Mouse (Mus musculus) stomach, embryonic 14.5 days (tissue): ENCODE data around the gene Sh3bp5. TPM values are rescaled to one million over a fixed set of nuclear protein-coding genes. Genes with fewer than 3 reads are reported as not detected.
"Not testable (repeated sequence)": the region's sequence is repeated elsewhere in the genome, so short reads cannot be mapped to it uniquely, and the experiment has no call there.

ENCODE experiments used
- ATAC-seq: fragments of 200-750 bp; cut with Nextera tagmentation; 2 replicates; pipeline ENCODE4 v1.8.0; 2017; ENCODE audit warnings: low read depth, moderate TSS enrichment; ENCODE audit not compliant: insufficient number of reproducible peaks, insufficient read depth, low FRiP score
- H3K27ac ChIP-seq: fragments of 300-500 bp; sonication (generic); 2 replicates; pipeline ENCODE4 v1.5.1; 2014; ENCODE audit warnings: mild to moderate bottlenecking, low read length, moderate library complexity, mixed read lengths
- H3K27me3 ChIP-seq: fragments of 300-500 bp; sonication (generic); 2 replicates; pipeline ENCODE4 v1.6.1; 2014; ENCODE audit warnings: low read length, control low read depth, mixed read lengths; ENCODE audit not compliant: control insufficient read depth, insufficient read depth
- H3K36me3 ChIP-seq: fragments of 300-500 bp; sonication (generic); 2 replicates; pipeline ENCODE4 v1.6.1; 2014; ENCODE audit warnings: mild to moderate bottlenecking, control low read depth, low read length, moderate library complexity, mixed read lengths; ENCODE audit not compliant: control insufficient read depth, insufficient read depth
- H3K4me1 ChIP-seq: fragments of 300-500 bp; sonication (generic); 2 replicates; pipeline ENCODE4 v1.6.1; 2014; ENCODE audit warnings: low read length, control low read depth, mixed read lengths; ENCODE audit not compliant: control insufficient read depth, insufficient read depth
- H3K4me2 ChIP-seq: fragments of 300-500 bp; sonication (generic); replicated peaks from 2 replicates; pipeline ENCODE4 v1.6.1; 2014; ENCODE audit warnings: low read depth, low read length, control low read depth
- H3K4me3 ChIP-seq: fragments of 300-500 bp; sonication (generic); 2 replicates; pipeline ENCODE4 v1.5.1; 2014; ENCODE audit warnings: low read depth, low read length, control low read depth
- H3K9ac ChIP-seq: fragments of 300-500 bp; sonication (generic); replicated peaks from 2 replicates; pipeline ENCODE4 v1.6.1; 2014; ENCODE audit warnings: low read depth, mild to moderate bottlenecking, control low read depth, low read length, moderate library complexity, mixed read lengths
- H3K9me3 ChIP-seq: fragments of 300-500 bp; sonication (generic); 2 replicates; pipeline ENCODE4 v1.6.1; 2016; ENCODE audit warnings: low read depth, low read length, control low read depth; ENCODE audit not compliant: control insufficient read depth
- WGBS: fragments of 180-500 bp; shearing (Covaris S2); extraction: QIAGEN DNeasy Blood & Tissue Kit; methylation state at CpG from one replicate; pipeline ENCODE4 v1.1.7; 2014; 5-methylcytosine and 5-hydroxymethylcytosine counted together
- polyA plus RNA-seq: library from polyadenylated mRNA; unstranded; fragments of >200 nt; fragmentation: Nextera tagmentation; extraction: Ambion mirVana; gene quantifications from 2 replicates; pipeline ENCODE4 v1.2.1, GENCODE M21; 2014

Sh3bp5 gene
- 8.9 and 10.7 TPM in 2 replicates for polyA plus RNA-seq

- Histone ChIP-seq H3K9me3 (no peaks in the 10 kb centered on the region), H3K4me1 (peaks cover 15% of the 10 kb centered on the region; the same call in 1 of the 2 replicates), H3K4me2 (peak within 1 kb of the TSS; percentile 97), H3K27ac (no peak within 1 kb of the TSS; the same call in 1 of the 2 replicates), H3K4me3 (peak within 1 kb of the TSS; percentile 62), H3K9ac (peak within 1 kb of the TSS; percentile 65), H3K27me3 (no peaks in the 10 kb centered on the region), H3K36me3 (no peaks in the 10 kb centered on the region)
- ATAC-seq = peak; percentile 92
- WGBS = 9% methylated on average over 49 of the region's 49 CpGs
Observed at GRCm38 (mm10) chr14:31435930-31436693, at the start of gene Sh3bp5. Gene Sh3bp5 (minus strand): TSS chr14:31436078.

GRCm38 (mm10) chr14:31482417-31482816 is 46.5 kb upstream of the Sh3bp5 start:
- Histone ChIP-seq H3K27ac (no peak overlapping the region), H3K4me3 (no peak overlapping the region), H3K9ac (no peak overlapping the region), H3K9me3 (no peaks in the 10 kb centered on the region), H3K4me2 (no peak overlapping the region), H3K27me3 (no peaks in the 10 kb centered on the region), H3K4me1 (no peaks in the 10 kb centered on the region), H3K36me3 (peaks cover 84% of the 10 kb centered on the region)
- 92% methylated on average over 5 of the region's 5 CpGs for WGBS
- no peak for ATAC-seq

DNA sequence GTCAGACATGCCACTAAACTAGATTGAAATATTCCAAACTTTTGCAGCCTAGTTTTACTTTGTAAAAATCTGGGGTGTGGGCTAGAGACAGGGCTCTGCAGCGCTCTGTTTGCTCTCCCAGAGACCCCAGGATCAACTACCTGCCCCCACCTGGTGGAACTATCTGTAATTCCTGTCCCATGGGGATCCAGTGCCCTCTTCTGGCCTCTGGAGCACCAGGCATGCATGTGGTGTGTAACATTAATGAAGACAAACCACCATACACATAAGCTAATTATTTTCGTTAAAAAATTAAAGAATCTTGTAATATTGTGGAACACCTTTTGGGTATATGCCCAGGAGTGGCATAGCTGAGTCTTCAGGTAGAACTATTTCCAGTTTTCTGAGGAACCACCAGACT is 37.4 kb upstream of the Sh3bp5 start:
- 81% methylated on average over 2 of the region's 2 CpGs for WGBS
- Histone ChIP-seq H3K4me2 (no peak overlapping the region), H3K9me3 (no peaks in the 10 kb centered on the region), H3K27ac (no peak overlapping the region), H3K36me3 (peaks cover 3% of the 10 kb centered on the region), H3K4me3 (no peak overlapping the region), H3K27me3 (no peaks in the 10 kb centered on the region), H3K9ac (no peak overlapping the region), H3K4me1 (no peaks in the 10 kb centered on the region)
- no peak for ATAC-seq

GRCm38 (mm10) chr14:31472451-31473061 is 36.7 kb upstream of the Sh3bp5 start:
- WGBS = 9% methylated on average over 5 of the region's 5 CpGs
- Histone ChIP-seq H3K4me2 (no peak overlapping the region), H3K36me3 (no peaks in the 10 kb centered on the region), H3K4me1 (no peaks in the 10 kb centered on the region), H3K27me3 (no peaks in the 10 kb centered on the region), H3K9me3 (no peaks in the 10 kb centered on the region), H3K9ac (no peak overlapping the region), H3K27ac (no peak overlapping the region), H3K4me3 (no peak overlapping the region)
- ATAC-seq = no peak

GRCm38 (mm10) chr14:31469711-31470110 is 33.8 kb upstream of the Sh3bp5 start:
- H3K9ac ChIP-seq = no peak overlapping the region
- no peaks in the 10 kb centered on the region for H3K9me3 ChIP-seq
- H3K36me3 ChIP-seq = no peaks in the 10 kb centered on the region
- no peak overlapping the region for H3K4me2 ChIP-seq
- no peak for ATAC-seq
- no peaks in the 10 kb centered on the region for H3K27me3 ChIP-seq
- 57% methylated on average over 4 of the region's 4 CpGs for WGBS
- no peaks in the 10 kb centered on the region for H3K4me1 ChIP-seq
- H3K27ac ChIP-seq = no peak overlapping the region
- H3K4me3 ChIP-seq = no peak overlapping the region

DNA sequence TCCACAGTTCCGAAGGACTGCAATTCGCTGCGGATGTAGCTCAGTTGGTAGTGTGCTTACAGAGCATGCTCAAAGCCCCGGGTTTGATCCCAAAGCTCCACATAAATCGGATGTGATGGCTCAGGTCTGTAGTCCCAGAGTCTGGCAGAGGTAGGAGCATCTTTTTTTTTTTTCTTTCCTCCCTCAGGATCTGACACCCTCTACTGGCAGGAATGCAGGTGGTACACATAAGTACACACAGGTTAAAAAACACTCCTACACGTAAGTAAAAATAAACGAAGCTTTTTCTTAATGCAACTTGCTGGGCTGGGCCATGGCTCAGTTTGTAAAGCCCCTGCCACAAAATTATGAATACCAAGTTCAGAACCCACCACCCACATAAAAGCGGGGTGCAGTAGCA is 28.3 kb upstream of the Sh3bp5 start:
- H3K4me1 ChIP-seq = peaks cover 3% of the 10 kb centered on the region; the same call in 1 of the 2 replicates
- no peaks in the 10 kb centered on the region for H3K27me3 ChIP-seq
- H3K4me3 ChIP-seq = no peak overlapping the region
- no peak overlapping the region for H3K4me2 ChIP-seq
- no peak overlapping the region for H3K27ac ChIP-seq
- 49% methylated on average over 8 of the region's 8 CpGs for WGBS
- no peaks in the 10 kb centered on the region for H3K9me3 ChIP-seq
- no peaks in the 10 kb centered on the region for H3K36me3 ChIP-seq
- no peak overlapping the region for H3K9ac ChIP-seq
- ATAC-seq = no peak

DNA sequence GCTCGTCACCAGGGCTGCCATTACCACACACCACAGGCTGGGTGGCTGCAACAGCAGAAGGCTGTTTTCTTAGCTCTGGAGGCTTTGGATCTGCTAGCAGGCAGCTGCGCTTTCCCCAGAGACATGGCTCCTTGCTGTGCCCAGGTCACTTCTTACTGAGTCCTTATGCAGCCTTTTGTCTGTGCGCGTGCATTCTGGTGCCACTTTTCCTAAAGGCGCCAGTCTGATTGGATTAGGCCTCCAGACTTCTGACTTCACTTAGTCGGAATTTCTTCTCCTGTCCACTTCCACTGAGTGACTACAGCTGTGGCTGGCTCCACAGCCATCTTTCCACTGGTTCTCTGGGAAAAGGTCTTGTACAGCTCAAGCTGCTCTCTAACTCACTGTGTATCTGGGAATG is 27.0 kb upstream of the Sh3bp5 start:
- no peaks in the 10 kb centered on the region for H3K9me3 ChIP-seq
- H3K9ac ChIP-seq = no peak overlapping the region
- peak; percentile 37; the same call in 1 of the 2 replicates for ATAC-seq
- no peaks in the 10 kb centered on the region for H3K36me3 ChIP-seq
- H3K4me2 ChIP-seq = no peak overlapping the region
- peaks cover 5% of the 10 kb centered on the region; the same call in 1 of the 2 replicates for H3K4me1 ChIP-seq
- H3K4me3 ChIP-seq = no peak overlapping the region
- peak overlapping the region; percentile 84 for H3K27ac ChIP-seq
- H3K27me3 ChIP-seq = no peaks in the 10 kb centered on the region
- 59% methylated on average over 6 of the region's 6 CpGs for WGBS

GRCm38 (mm10) chr14:31462226-31462625 is 26.3 kb upstream of the Sh3bp5 start:
- H3K4me2 ChIP-seq, H3K27ac ChIP-seq, H3K9me3 ChIP-seq, H3K36me3 ChIP-seq, H3K4me3 ChIP-seq, H3K4me1 ChIP-seq, H3K9ac ChIP-seq, ATAC-seq, H3K27me3 ChIP-seq: not testable (repeated sequence)
- WGBS = 67% methylated on average over 5 of the region's 5 CpGs
